Comparison of ENCODE assay signal across 11 mouse cellular contexts in genomic region chr1:63897556-63897955, GRCm38 (mm10).
"Had no signal": no experiment of that assay in that cellular context is flagged by ENCODE, and none has a peak within 500 bp of the region (broad histone marks: within the 10 kb centered on the region; RNA-seq: fewer than 3 reads in every experiment).

No protein-coding gene starts in this region.

- H3K4me2 ChIP-seq: kidney, embryonic 15.5 days; liver, embryonic 13.5 days; midbrain, embryonic 12.5 days had no signal

- H3K27ac ChIP-seq: kidney, embryonic 15.5 days; liver, embryonic 13.5 days; macrophage; midbrain, embryonic 12.5 days had no signal

- H3K4me1 ChIP-seq: kidney, embryonic 15.5 days; liver, embryonic 13.5 days had no signal

- H3K9me3 ChIP-seq: kidney, embryonic 15.5 days; liver, embryonic 13.5 days; midbrain, embryonic 12.5 days had no signal

- H3K9ac ChIP-seq: kidney, embryonic 15.5 days; liver, embryonic 13.5 days; midbrain, embryonic 12.5 days had no signal

- H3K36me3 ChIP-seq: kidney, embryonic 15.5 days; liver, embryonic 13.5 days; midbrain, embryonic 12.5 days had no signal

- ATAC-seq: midbrain, embryonic 16.5 days had no signal

- H3K4me3 ChIP-seq: kidney, embryonic 15.5 days; liver, embryonic 13.5 days; midbrain, embryonic 12.5 days had no signal

- DNase-seq: kidney, adult 8-10 months; kidney, postnatal 10 days; kidney, postnatal 36 days; liver, embryonic 13.5 days; lung, adult 2 months; thymus, adult 18-20 months; thymus, postnatal 36 days had no signal

- H3K27me3 ChIP-seq: kidney, embryonic 15.5 days; liver, embryonic 13.5 days had no signal
